Comparison of ENCODE assay signal across 7 mouse cellular contexts in genomic region chr4:133372278-133372665, GRCm38 (mm10). TPM values are rescaled to one million over a fixed set of nuclear protein-coding genes. Genes with fewer than 3 reads are reported as not detected.
DNase-seq lines count a peak whose midpoint lies in the region; ATAC-seq and TF ChIP-seq lines count a peak whose summit lies in the region.

No protein-coding gene starts in this region.

- no peak for TF ChIP-seq EP300 in lung, postnatal 0 days (IDR thresholded peaks at IDR 0.05)

- no peaks in the 10 kb centered on the region for H3K27me3 ChIP-seq in lung, postnatal 0 days (replicated peaks; ENCODE audit: insufficient read depth, low read length)
- no peaks in the 10 kb centered on the region for H3K27me3 ChIP-seq in forebrain, embryonic 15.5 days
- H3K27me3 ChIP-seq in liver, embryonic 11.5 days (replicated peaks; ENCODE audit: control insufficient read depth, insufficient read depth, low read length): no peaks in the 10 kb centered on the region

- H3K27ac ChIP-seq in lung, postnatal 0 days (ENCODE audit: low read length): no peak overlapping the region
- H3K27ac ChIP-seq in forebrain, embryonic 15.5 days (replicated peaks): no peak overlapping the region
- H3K27ac ChIP-seq in liver, embryonic 11.5 days (ENCODE audit: low read depth, low read length): 0 out of 2 replicates have a peak overlapping the region, but pooled peaks have one; percentile 28

- H3K9me3 ChIP-seq in lung, postnatal 0 days (ENCODE audit: low read length): no peaks in the 10 kb centered on the region
- H3K9me3 ChIP-seq in forebrain, embryonic 15.5 days: no peaks in the 10 kb centered on the region
- no peaks in the 10 kb centered on the region for H3K9me3 ChIP-seq in liver, embryonic 11.5 days (ENCODE audit: control insufficient read depth, low read length)

- peak overlapping the region; percentile 84 for H3K4me2 ChIP-seq in lung, postnatal 0 days (replicated peaks; ENCODE audit: low read depth, low read length)
- peak overlapping the region; percentile 74 for H3K4me2 ChIP-seq in forebrain, embryonic 15.5 days (replicated peaks)
- H3K4me2 ChIP-seq in liver, embryonic 11.5 days: peak overlapping the region; percentile 95

- peak overlapping the region; percentile 0; the same call in 1 of the 2 replicates for H3K4me3 ChIP-seq in lung, postnatal 0 days (ENCODE audit: low read depth, low read length)
- H3K4me3 ChIP-seq in forebrain, embryonic 15.5 days: no peak overlapping the region
- H3K4me3 ChIP-seq in liver, embryonic 11.5 days (ENCODE audit: low read depth, low read length): peak overlapping the region; percentile 91

- 32% methylated on average over 6 of the region's 6 CpGs for WGBS in lung, postnatal 0 days
- WGBS in forebrain, embryonic 15.5 days: 85% methylated on average over 6 of the region's 6 CpGs
- 50% methylated on average over 6 of the region's 6 CpGs for WGBS in liver, embryonic 11.5 days

- ATAC-seq in lung, postnatal 0 days: no peak
- ATAC-seq in forebrain, embryonic 15.5 days (replicated peaks): no peak
- ATAC-seq in liver, embryonic 11.5 days (replicated peaks; ENCODE audit: low FRiP score): no peak

- DNase-seq in lung, postnatal 0 days (ENCODE audit: low spot score): peak; percentile 12
- DNase-seq in lung, postnatal 25 days (ENCODE audit: low spot score): no peak
- DNase-seq in liver, embryonic 11.5 days (ENCODE audit: low spot score): no peak
- DNase-seq in yolk sac, embryonic 10.5 days (ENCODE audit: low spot score): peak; percentile 44
- DNase-seq in layer of hippocampus, adult 9-11 months: no peak
- DNase-seq in left cerebral cortex, adult 8-10 months (ENCODE audit: low spot score in 2 of 2): no peak

- H3K36me3 ChIP-seq in lung, postnatal 0 days (ENCODE audit: insufficient read depth, low read length): no peaks in the 10 kb centered on the region
- no peaks in the 10 kb centered on the region for H3K36me3 ChIP-seq in forebrain, embryonic 15.5 days
- 0 out of 2 replicates have a peak, but pooled peaks cover 3% of the 10 kb centered on the region for H3K36me3 ChIP-seq in liver, embryonic 11.5 days (ENCODE audit: control insufficient read depth, insufficient read depth, low read length)

- H3K4me1 ChIP-seq in lung, postnatal 0 days (ENCODE audit: insufficient read depth, low read depth, low read length): peaks cover 24% of the 10 kb centered on the region
- H3K4me1 ChIP-seq in forebrain, embryonic 15.5 days: peaks cover 47% of the 10 kb centered on the region
- peaks cover 67% of the 10 kb centered on the region for H3K4me1 ChIP-seq in liver, embryonic 11.5 days (replicated peaks; ENCODE audit: control insufficient read depth, insufficient read depth, low read length)

- peak overlapping the region; percentile 12; the same call in 1 of the 2 replicates for H3K9ac ChIP-seq in lung, postnatal 0 days (replicated peaks; ENCODE audit: low read depth)
- peak overlapping the region; percentile 8; the same call in 1 of the 2 replicates for H3K9ac ChIP-seq in forebrain, embryonic 15.5 days (replicated peaks)
- peak overlapping the region; percentile 92 for H3K9ac ChIP-seq in liver, embryonic 11.5 days (ENCODE audit: low read depth, low read length)

- no peak for TF ChIP-seq CTCF in lung, postnatal 0 days (IDR thresholded peaks at IDR 0.05)

RNA-seq across cellular contexts. Expression of gene Slc9a1, which starts 2.8 kb away (rescaled TPM):
- polyA plus RNA-seq in lung, postnatal 0 days (2015; fragmentation: Nextera tagmentation; extraction: Ambion mirVana): 5.4 and 6.0 TPM in 2 replicates
- 6.5 and 6.7 TPM in 2 replicates for polyA plus RNA-seq in forebrain, embryonic 15.5 days (2015; fragmentation: Nextera tagmentation; extraction: Ambion mirVana)
- 6.9 and 7.7 TPM in 2 replicates for polyA plus RNA-seq in liver, embryonic 11.5 days (2014; fragmentation: Nextera tagmentation; extraction: Ambion mirVana)
- 10 to 100 TPM; 52.8 to 59.1 (median 55.7) TPM for total RNA-seq in left cerebral cortex, adult 8-10 months (2022)

RNA-seq across cellular contexts. Expression of gene Wdtc1, which starts 19.0 kb away (rescaled TPM):
- 9.2 and 9.9 TPM in 2 replicates for polyA plus RNA-seq in lung, postnatal 0 days (2015; fragmentation: Nextera tagmentation; extraction: Ambion mirVana)
- polyA plus RNA-seq in forebrain, embryonic 15.5 days (2015; fragmentation: Nextera tagmentation; extraction: Ambion mirVana): 16.2 and 18.1 TPM in 2 replicates
- 14.0 and 14.5 TPM in 2 replicates for polyA plus RNA-seq in liver, embryonic 11.5 days (2014; fragmentation: Nextera tagmentation; extraction: Ambion mirVana)
- total RNA-seq in left cerebral cortex, adult 8-10 months (2022): 10 to 100 TPM; 53.6 to 58.0 (median 54.3) TPM

Comparison
In these comparisons a context has a peak if more than half of its experiments do, and no peak if none do; other contexts are left out.
1. DNase-seq: peak in lung, postnatal 0 days (single experiment) and yolk sac, embryonic 10.5 days (single experiment); none in lung, postnatal 25 days (single experiment), liver, embryonic 11.5 days (single experiment), layer of hippocampus, adult 9-11 months (single experiment) and left cerebral cortex, adult 8-10 months (0 of 2).
2. H3K9ac ChIP-seq: peak in every context shown above with its lines; median percentile 92 in liver, embryonic 11.5 days; 12 in lung, postnatal 0 days; 8 in forebrain, embryonic 15.5 days.
3. Peak in every context shown above with its lines, with median percentiles within 50 percentile points of each other: H3K4me2 ChIP-seq.